Mouse (Mus musculus): ENCODE measurements around the gene Med27. TPM values are rescaled to one million over a fixed set of nuclear protein-coding genes. Genes with fewer than 3 reads are reported as not detected.
A peak's percentile ranks its signal among the peaks of the same experiment; 100 is the strongest.

Med27 gene
- polyA plus RNA-seq, 1 experiment = 33.3 TPM

DNA sequence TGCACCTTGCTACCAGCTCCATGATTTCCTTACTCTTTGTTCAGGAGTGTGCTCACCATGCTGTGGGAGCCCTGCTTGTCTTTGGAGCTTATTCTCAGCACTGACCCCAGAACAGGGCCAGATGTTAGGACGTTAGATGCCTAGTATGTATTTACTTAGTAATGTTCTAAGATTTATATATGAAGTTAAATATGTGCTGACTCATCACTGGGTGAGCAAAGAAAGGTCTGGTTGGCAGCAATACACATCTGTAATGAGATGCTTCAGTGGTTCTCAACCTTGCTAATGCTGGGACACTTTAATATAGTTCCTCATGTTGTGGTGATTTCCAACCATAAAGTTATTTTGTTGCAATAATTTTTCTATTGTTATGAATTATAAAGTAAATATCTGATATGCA, 45.4 kb downstream of the Med27 start:
- Histone ChIP-seq H3K36me3 (ENCODE audit: control insufficient read depth, insufficient read depth, low read length) (no peaks in the 10 kb centered on the region), H3K4me3 (ENCODE audit: low read depth, low read length) (no peak overlapping the region), H3K4me1 (ENCODE audit: control insufficient read depth, insufficient read depth, insufficient read length, low read length) (peaks cover 7% of the 10 kb centered on the region; the same call in 1 of the 2 replicates), H3K27me3 (ENCODE audit: control insufficient read depth, insufficient read depth, low read length) (no peaks in the 10 kb centered on the region), H3K27ac (ENCODE audit: insufficient read depth, low read depth, low read length) (no peak overlapping the region)
- TF ChIP-seq POLR2A (IDR thresholded peaks at IDR 0.05; ENCODE audit: low read depth, low read length) (no peak), CTCF (IDR thresholded peaks at IDR 0.05; ENCODE audit: extremely low read depth, insufficient read length, insufficient replicate concordance, low read depth, low read length) (no peak)
- WGBS = 50% methylated on average over 1 of the region's 1 CpGs

DNA sequence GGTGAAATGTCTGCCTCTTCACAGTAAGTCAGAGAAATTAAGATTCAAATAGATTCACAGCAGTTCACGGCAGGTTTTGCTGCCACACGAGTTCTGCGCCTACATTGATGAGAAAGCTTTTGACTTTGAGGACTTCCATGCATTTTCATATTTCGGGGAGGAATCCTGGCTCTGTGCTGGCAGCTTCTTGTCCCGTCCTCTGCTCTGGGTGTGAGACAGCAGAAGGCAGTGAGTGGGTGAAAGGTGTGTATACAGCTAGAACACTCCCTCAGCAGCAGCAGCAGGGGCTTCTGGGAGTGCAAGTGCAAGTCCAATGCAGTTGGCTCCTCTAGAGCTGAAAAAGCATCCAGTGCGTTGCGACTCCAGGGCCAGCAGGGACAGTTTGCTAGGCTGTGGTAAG, 53.6 kb downstream of the Med27 start:
- 95% methylated on average over 7 of the region's 7 CpGs for WGBS
- Histone ChIP-seq H3K36me3 (ENCODE audit: control insufficient read depth, insufficient read depth, low read length) (no peaks in the 10 kb centered on the region), H3K27ac (ENCODE audit: insufficient read depth, low read depth, low read length) (no peak overlapping the region), H3K4me3 (ENCODE audit: low read depth, low read length) (no peak overlapping the region), H3K27me3 (ENCODE audit: control insufficient read depth, insufficient read depth, low read length) (no peaks in the 10 kb centered on the region), H3K4me1 (ENCODE audit: control insufficient read depth, insufficient read depth, insufficient read length, low read length) (peaks cover 5% of the 10 kb centered on the region)
- TF ChIP-seq POLR2A (IDR thresholded peaks at IDR 0.05; ENCODE audit: low read depth, low read length) (no peak), CTCF (IDR thresholded peaks at IDR 0.05; ENCODE audit: extremely low read depth, insufficient read length, insufficient replicate concordance, low read depth, low read length) (no peak)

DNA sequence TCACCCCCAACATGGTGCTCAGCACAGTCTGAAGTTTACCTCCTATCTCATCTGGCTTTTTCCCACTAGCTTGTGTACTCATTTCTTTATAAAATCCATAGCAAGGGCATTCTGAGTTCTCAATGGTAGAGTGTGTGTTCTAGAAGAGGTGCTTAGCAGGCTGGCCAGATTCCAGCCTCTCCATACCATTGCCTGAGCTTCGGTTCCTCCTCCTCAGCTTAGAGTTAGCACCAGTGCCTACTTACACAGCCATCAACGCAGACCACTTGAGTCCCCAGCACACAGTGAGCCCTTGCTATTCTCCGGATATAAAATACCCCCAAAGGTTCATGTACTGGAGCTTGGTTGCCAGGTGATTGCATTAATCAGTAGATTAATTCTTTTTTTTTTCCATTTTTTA, 54.2 kb downstream of the Med27 start:
- H3K27ac ChIP-seq (ENCODE audit: insufficient read depth, low read depth, low read length) = no peak overlapping the region
- H3K27me3 ChIP-seq (ENCODE audit: control insufficient read depth, insufficient read depth, low read length) = no peaks in the 10 kb centered on the region
- H3K4me1 ChIP-seq (ENCODE audit: control insufficient read depth, insufficient read depth, insufficient read length, low read length) = peaks cover 5% of the 10 kb centered on the region
- no peak for TF ChIP-seq CTCF (IDR thresholded peaks at IDR 0.05; ENCODE audit: extremely low read depth, insufficient read length, insufficient replicate concordance, low read depth, low read length)
- TF ChIP-seq POLR2A (IDR thresholded peaks at IDR 0.05; ENCODE audit: low read depth, low read length) = no peak
- H3K4me3 ChIP-seq (ENCODE audit: low read depth, low read length) = no peak overlapping the region
- H3K36me3 ChIP-seq (ENCODE audit: control insufficient read depth, insufficient read depth, low read length) = no peaks in the 10 kb centered on the region
- WGBS = 84% methylated on average over 3 of the region's 3 CpGs

DNA sequence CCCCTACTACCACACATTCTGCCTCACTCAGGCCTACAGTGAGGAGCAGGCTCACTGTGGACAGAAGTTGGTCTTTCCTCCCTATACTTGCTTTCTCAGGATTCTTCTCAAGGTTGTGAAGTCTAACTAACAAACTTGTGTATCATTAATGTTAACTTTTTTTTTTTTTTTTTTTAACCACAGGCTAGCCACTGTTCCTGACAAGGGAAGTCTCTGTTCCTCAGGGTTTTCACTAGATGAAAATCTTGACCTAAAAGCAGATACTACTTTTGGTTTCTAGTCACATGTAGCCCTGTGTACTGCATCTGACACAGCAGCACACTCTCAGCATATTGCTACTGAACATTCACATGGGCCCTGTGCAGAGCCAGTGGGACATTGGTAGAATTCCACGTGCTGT, 55.2 kb downstream of the Med27 start:
- Histone ChIP-seq H3K27ac (ENCODE audit: insufficient read depth, low read depth, low read length) (no peak overlapping the region), H3K27me3 (ENCODE audit: control insufficient read depth, insufficient read depth, low read length) (no peaks in the 10 kb centered on the region), H3K4me3 (ENCODE audit: low read depth, low read length) (no peak overlapping the region), H3K4me1 (ENCODE audit: control insufficient read depth, insufficient read depth, insufficient read length, low read length) (peaks cover 9% of the 10 kb centered on the region), H3K36me3 (ENCODE audit: control insufficient read depth, insufficient read depth, low read length) (no peaks in the 10 kb centered on the region)
- TF ChIP-seq CTCF (IDR thresholded peaks at IDR 0.05; ENCODE audit: extremely low read depth, insufficient read length, insufficient replicate concordance, low read depth, low read length) (no peak), POLR2A (IDR thresholded peaks at IDR 0.05; ENCODE audit: low read depth, low read length) (no peak)
- 83% methylated on average over 1 of the region's 1 CpGs for WGBS

DNA sequence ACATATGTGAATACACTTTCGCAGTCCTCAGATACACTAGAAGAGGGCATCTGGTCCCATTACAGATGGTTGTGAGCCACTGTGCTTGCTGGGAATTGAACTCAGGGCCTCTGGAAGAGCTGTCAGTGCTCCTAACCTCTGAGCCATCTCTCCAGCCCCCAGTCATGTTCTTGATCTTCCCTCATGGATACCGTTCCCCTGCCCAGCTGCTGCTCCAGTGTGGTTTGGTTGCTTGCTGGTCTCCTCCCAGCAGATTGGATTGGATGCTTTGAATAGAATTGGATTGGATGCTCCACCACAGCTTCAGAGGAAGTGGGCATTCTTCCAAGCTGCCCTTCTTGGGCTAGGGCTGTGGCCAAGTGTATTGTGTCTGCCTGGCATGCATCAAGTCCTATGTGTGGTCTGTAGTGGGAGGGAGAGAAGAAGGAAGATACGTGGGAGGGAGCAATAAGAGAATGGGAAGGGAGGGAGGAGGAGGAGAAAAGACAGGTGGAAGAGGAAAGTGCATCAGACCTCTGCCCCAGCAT, 56.0 kb downstream of the Med27 start:
- no peaks in the 10 kb centered on the region for H3K27me3 ChIP-seq (ENCODE audit: control insufficient read depth, insufficient read depth, low read length)
- H3K4me1 ChIP-seq (ENCODE audit: control insufficient read depth, insufficient read depth, insufficient read length, low read length) = peaks cover 14% of the 10 kb centered on the region
- no peak overlapping the region for H3K27ac ChIP-seq (ENCODE audit: insufficient read depth, low read depth, low read length)
- whole genome bisulfite sequencing = 67% methylated on average over 3 of the region's 3 CpGs
- TF ChIP-seq CTCF (IDR thresholded peaks at IDR 0.05; ENCODE audit: extremely low read depth, insufficient read length, insufficient replicate concordance, low read depth, low read length) = no peak
- TF ChIP-seq POLR2A (IDR thresholded peaks at IDR 0.05; ENCODE audit: low read depth, low read length) = no peak
- no peaks in the 10 kb centered on the region for H3K36me3 ChIP-seq (ENCODE audit: control insufficient read depth, insufficient read depth, low read length)
- no peak overlapping the region for H3K4me3 ChIP-seq (ENCODE audit: low read depth, low read length)

DNA sequence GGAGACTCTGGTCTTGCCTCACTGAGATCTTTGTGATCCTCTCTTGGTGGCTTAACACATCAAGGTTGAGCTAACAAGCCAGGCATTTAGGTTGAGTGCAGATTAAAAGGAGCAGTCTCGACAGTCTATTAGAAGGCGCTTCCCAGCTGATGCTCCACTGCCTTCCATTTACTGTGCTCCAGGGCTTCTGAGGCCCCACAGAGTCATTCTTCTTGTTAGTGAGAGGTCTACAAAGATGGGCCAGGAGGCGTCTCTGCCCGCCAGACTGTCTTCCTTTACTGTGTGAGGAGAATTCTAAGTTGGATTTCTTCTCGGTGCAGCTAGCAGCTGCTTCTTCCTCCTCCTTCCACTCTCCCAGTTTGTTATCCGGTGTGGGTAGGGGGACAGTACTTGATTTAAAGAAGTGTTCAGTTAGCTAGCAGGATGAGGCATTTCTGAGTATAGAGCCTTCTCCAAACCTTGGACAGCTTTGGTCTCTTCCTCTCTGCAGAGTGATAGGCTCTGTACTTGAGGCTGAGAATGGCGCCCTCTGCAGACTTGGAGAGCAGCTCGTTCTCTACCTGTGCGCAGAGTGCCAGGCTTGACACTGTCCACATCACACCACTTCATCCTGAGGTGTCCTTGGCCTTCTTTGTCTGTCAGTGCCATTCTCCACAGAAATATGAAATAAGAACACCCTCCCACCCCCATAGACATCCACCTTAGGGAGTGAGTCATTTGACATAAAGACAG, 57.3 kb downstream of the Med27 start:
- 88% methylated on average over 9 of the region's 9 CpGs for WGBS
- no peaks in the 10 kb centered on the region for H3K36me3 ChIP-seq (ENCODE audit: control insufficient read depth, insufficient read depth, low read length)
- H3K27ac ChIP-seq (ENCODE audit: insufficient read depth, low read depth, low read length) = no peak overlapping the region
- H3K27me3 ChIP-seq (ENCODE audit: control insufficient read depth, insufficient read depth, low read length) = no peaks in the 10 kb centered on the region
- H3K4me1 ChIP-seq (ENCODE audit: control insufficient read depth, insufficient read depth, insufficient read length, low read length) = peaks cover 15% of the 10 kb centered on the region
- H3K4me3 ChIP-seq (ENCODE audit: low read depth, low read length) = no peak overlapping the region
- TF ChIP-seq POLR2A (IDR thresholded peaks at IDR 0.05; ENCODE audit: low read depth, low read length) = no peak
- TF ChIP-seq CTCF (IDR thresholded peaks at IDR 0.05; ENCODE audit: extremely low read depth, insufficient read length, insufficient replicate concordance, low read depth, low read length) = peak; percentile 13; the same call in 1 of the 2 replicates

DNA sequence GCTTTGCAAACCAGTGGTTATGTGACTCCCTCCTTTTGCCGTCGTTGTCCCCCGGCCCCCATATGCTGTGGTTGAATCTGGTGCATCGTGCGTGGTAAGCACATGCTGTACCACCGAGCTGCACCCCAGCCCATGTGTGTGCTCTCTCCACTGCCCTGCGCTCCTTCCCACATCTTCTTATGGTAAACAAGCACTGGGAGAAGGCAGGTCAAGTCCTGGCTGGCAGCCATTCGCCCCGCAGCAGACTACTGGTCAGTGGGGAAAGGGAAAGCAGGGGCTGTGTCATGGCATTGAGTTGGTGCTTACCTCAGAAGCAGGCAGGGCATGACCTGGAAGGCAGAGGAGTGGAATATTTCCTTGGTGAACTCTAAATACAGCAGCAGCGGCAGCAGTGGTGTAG, 58.3 kb downstream of the Med27 start:
- no peak overlapping the region for H3K4me3 ChIP-seq (ENCODE audit: low read depth, low read length)
- TF ChIP-seq CTCF (IDR thresholded peaks at IDR 0.05; ENCODE audit: extremely low read depth, insufficient read length, insufficient replicate concordance, low read depth, low read length) (no peak), POLR2A (IDR thresholded peaks at IDR 0.05; ENCODE audit: low read depth, low read length) (no peak)
- WGBS = 84% methylated on average over 10 of the region's 10 CpGs
- no peak overlapping the region for H3K27ac ChIP-seq (ENCODE audit: insufficient read depth, low read depth, low read length)
- no peaks in the 10 kb centered on the region for H3K27me3 ChIP-seq (ENCODE audit: control insufficient read depth, insufficient read depth, low read length)
- no peaks in the 10 kb centered on the region for H3K36me3 ChIP-seq (ENCODE audit: control insufficient read depth, insufficient read depth, low read length)
- peaks cover 23% of the 10 kb centered on the region for H3K4me1 ChIP-seq (ENCODE audit: control insufficient read depth, insufficient read depth, insufficient read length, low read length)
